Mouse (Mus musculus) neural tube, embryonic 15.5 days (tissue): ENCODE measurements around the gene Ror1. TPM values are rescaled to one million over a fixed set of nuclear protein-coding genes. Genes with fewer than 3 reads are reported as not detected.

Experiments used
- ATAC-seq: fragments of 200-750 bp; cut with Nextera tagmentation; 2 replicates; pipeline ENCODE4 v1.8.0; 2017; ENCODE audit warnings: mild to moderate bottlenecking, moderate TSS enrichment, moderate library complexity; ENCODE audit not compliant: low FRiP score
- H3K27ac ChIP-seq: fragments of 300-500 bp; sonication (generic); replicated peaks from 2 replicates; pipeline ENCODE4 v1.5.1; 2015; ENCODE audit warnings: mild to moderate bottlenecking, inconsistent platforms
- H3K27me3 ChIP-seq: fragments of 300-500 bp; sonication (generic); replicated peaks from 2 replicates; pipeline ENCODE4 v1.6.1; 2015; ENCODE audit warnings: inconsistent platforms
- H3K36me3 ChIP-seq: fragments of 300-500 bp; sonication (generic); 2 replicates; pipeline ENCODE4 v1.6.1; 2015; ENCODE audit warnings: inconsistent platforms
- H3K4me1 ChIP-seq: fragments of 300-500 bp; sonication (generic); 2 replicates; pipeline ENCODE4 v1.6.1; 2015; ENCODE audit warnings: inconsistent platforms
- H3K4me2 ChIP-seq: fragments of 300-500 bp; sonication (generic); 2 replicates; pipeline ENCODE4 v1.6.1; 2015; ENCODE audit warnings: inconsistent platforms, mild to moderate bottlenecking, moderate library complexity
- H3K4me3 ChIP-seq: fragments of 300-500 bp; sonication (generic); replicated peaks from 2 replicates; pipeline ENCODE4 v1.5.1; 2015; ENCODE audit warnings: mild to moderate bottlenecking, inconsistent platforms
- H3K9ac ChIP-seq: fragments of 300-500 bp; sonication (generic); replicated peaks from 2 replicates; pipeline ENCODE4 v1.6.1; 2015; ENCODE audit warnings: mild to moderate bottlenecking, inconsistent platforms
- H3K9me3 ChIP-seq: fragments of 300-500 bp; sonication (generic); replicated peaks from 2 replicates; pipeline ENCODE4 v1.6.1; 2016; ENCODE audit warnings: inconsistent platforms
- WGBS: fragments of 180-500 bp; shearing (Covaris S2); methylation state at CpG from one replicate; pipeline ENCODE4 v1.1.7; 2015; ENCODE audit warnings: mixed read lengths; 5-methylcytosine and 5-hydroxymethylcytosine counted together
- polyA plus RNA-seq: library from polyadenylated mRNA; unstranded; fragments of >200 nt; fragmentation: Nextera tagmentation; extraction: Ambion mirVana; gene quantifications from 2 replicates; pipeline ENCODE4 v1.2.1, GENCODE M21; 2015

Ror1 gene
- polyA plus RNA-seq, 1 experiment from 2014 or later, result 1.2 TPM

- H3K27ac ChIP-seq, result no peak overlapping the region
- no peak overlapping the region for H3K4me3 ChIP-seq
- H3K4me1 ChIP-seq, result no peaks in the 10 kb centered on the region
- no peaks in the 10 kb centered on the region for H3K27me3 ChIP-seq
- no peaks in the 10 kb centered on the region for H3K36me3 ChIP-seq
- WGBS, result 76% methylated on average over 5 of the region's 5 CpGs
- H3K9ac ChIP-seq, result no peak overlapping the region
- H3K9me3 ChIP-seq, result no peaks in the 10 kb centered on the region
- no peak for ATAC-seq
- H3K4me2 ChIP-seq, result no peak overlapping the region
These were observed 100.7 kb downstream of the Ror1 start for GRCm38 (mm10) chr4:100196255-100196793.

- Histone ChIP-seq H3K4me2 (no peak overlapping the region), H3K4me1 (no peaks in the 10 kb centered on the region), H3K9me3 (no peaks in the 10 kb centered on the region), H3K9ac (no peak overlapping the region), H3K27me3 (no peaks in the 10 kb centered on the region), H3K36me3 (no peaks in the 10 kb centered on the region), H3K27ac (no peak overlapping the region), H3K4me3 (no peak overlapping the region)
- ATAC-seq, result no peak
- WGBS, result 78% methylated on average over 2 of the region's 2 CpGs
These were observed 102.7 kb downstream of the Ror1 start for GRCm38 (mm10) chr4:100198275-100198674.

GRCm38 (mm10) chr4:100201322-100201721 is 105.7 kb downstream of the Ror1 start:
- Histone ChIP-seq H3K4me3 (no peak overlapping the region), H3K4me2 (no peak overlapping the region), H3K4me1 (no peaks in the 10 kb centered on the region), H3K9ac (no peak overlapping the region), H3K27ac (no peak overlapping the region), H3K27me3 (no peaks in the 10 kb centered on the region), H3K36me3 (no peaks in the 10 kb centered on the region), H3K9me3 (no peaks in the 10 kb centered on the region)
- 21% methylated on average over 2 of the region's 2 CpGs for WGBS
- ATAC-seq, result no peak

GRCm38 (mm10) chr4:100203066-100203465 is 107.5 kb downstream of the Ror1 start:
- 83% methylated on average over 5 of the region's 5 CpGs for WGBS
- H3K4me3 ChIP-seq, result no peak overlapping the region

GRCm38 (mm10) chr4:100203688-100204087 is 108.1 kb downstream of the Ror1 start:
- WGBS, result 77% methylated on average over 5 of the region's 5 CpGs
- H3K9ac ChIP-seq, result no peak overlapping the region
- no peak overlapping the region for H3K27ac ChIP-seq
- no peaks in the 10 kb centered on the region for H3K36me3 ChIP-seq
- no peak overlapping the region for H3K4me2 ChIP-seq
- H3K4me1 ChIP-seq, result no peaks in the 10 kb centered on the region
- H3K4me3 ChIP-seq, result no peak overlapping the region
- H3K27me3 ChIP-seq, result no peaks in the 10 kb centered on the region
- H3K9me3 ChIP-seq, result no peaks in the 10 kb centered on the region
- no peak for ATAC-seq

More at GRCm38 (mm10) chr4:100203066-100203465, 107.5 kb downstream of the Ror1 start:
- Histone ChIP-seq H3K36me3 (no peaks in the 10 kb centered on the region), H3K4me2 (no peak overlapping the region), H3K27ac (no peak overlapping the region), H3K9ac (no peak overlapping the region), H3K9me3 (no peaks in the 10 kb centered on the region), H3K4me1 (no peaks in the 10 kb centered on the region), H3K27me3 (no peaks in the 10 kb centered on the region)
- ATAC-seq, result no peak

GRCm38 (mm10) chr4:100204381-100204780 is 108.8 kb downstream of the Ror1 start:
- Histone ChIP-seq H3K36me3 (no peaks in the 10 kb centered on the region), H3K9ac (no peak overlapping the region), H3K9me3 (no peaks in the 10 kb centered on the region), H3K27me3 (no peaks in the 10 kb centered on the region), H3K4me1 (no peaks in the 10 kb centered on the region), H3K27ac (no peak overlapping the region), H3K4me2 (no peak overlapping the region), H3K4me3 (no peak overlapping the region)
- 83% methylated on average over 12 of the region's 12 CpGs for WGBS
- ATAC-seq, result no peak

GRCm38 (mm10) chr4:100208081-100208480 is 112.5 kb downstream of the Ror1 start:
- no peak for ATAC-seq

GRCm38 (mm10) chr4:100209106-100209505 is 113.5 kb downstream of the Ror1 start:
- ATAC-seq, result no peak
- Histone ChIP-seq H3K9ac (no peak overlapping the region), H3K4me1 (no peaks in the 10 kb centered on the region), H3K27me3 (no peaks in the 10 kb centered on the region), H3K4me2 (no peak overlapping the region), H3K27ac (no peak overlapping the region), H3K36me3 (no peaks in the 10 kb centered on the region), H3K4me3 (no peak overlapping the region), H3K9me3 (no peaks in the 10 kb centered on the region)
- 60% methylated on average over 4 of the region's 4 CpGs for WGBS

More at GRCm38 (mm10) chr4:100208081-100208480, 112.5 kb downstream of the Ror1 start:
- no peak overlapping the region for H3K27ac ChIP-seq
- no peaks in the 10 kb centered on the region for H3K36me3 ChIP-seq
- no peak overlapping the region for H3K4me2 ChIP-seq
- H3K27me3 ChIP-seq, result no peaks in the 10 kb centered on the region
- H3K9ac ChIP-seq, result no peak overlapping the region
- H3K4me3 ChIP-seq, result no peak overlapping the region
- no peaks in the 10 kb centered on the region for H3K4me1 ChIP-seq
- H3K9me3 ChIP-seq, result no peaks in the 10 kb centered on the region
- WGBS, result 84% methylated on average over 4 of the region's 4 CpGs

- no peak overlapping the region for H3K9ac ChIP-seq
- no peaks in the 10 kb centered on the region for H3K9me3 ChIP-seq
- no peak for ATAC-seq
- no peak overlapping the region for H3K4me2 ChIP-seq
- no peaks in the 10 kb centered on the region for H3K27me3 ChIP-seq
- H3K4me3 ChIP-seq, result no peak overlapping the region
- no peaks in the 10 kb centered on the region for H3K4me1 ChIP-seq
- no peaks in the 10 kb centered on the region for H3K36me3 ChIP-seq
- WGBS, result 83% methylated on average over 4 of the region's 4 CpGs
- H3K27ac ChIP-seq, result no peak overlapping the region
These were observed 115.7 kb downstream of the Ror1 start for GRCm38 (mm10) chr4:100211331-100211730.

GRCm38 (mm10) chr4:100214324-100215215 is 119.0 kb downstream of the Ror1 start:
- Histone ChIP-seq H3K4me2 (no peak overlapping the region), H3K4me1 (no peaks in the 10 kb centered on the region), H3K27ac (no peak overlapping the region), H3K4me3 (no peak overlapping the region), H3K9ac (no peak overlapping the region), H3K36me3 (no peaks in the 10 kb centered on the region), H3K27me3 (no peaks in the 10 kb centered on the region), H3K9me3 (no peaks in the 10 kb centered on the region)
- WGBS, result 70% methylated on average over 13 of the region's 13 CpGs
- ATAC-seq, result no peak

GRCm38 (mm10) chr4:100216587-100216986 is 121.0 kb downstream of the Ror1 start:
- H3K9ac ChIP-seq, result no peak overlapping the region
- H3K36me3 ChIP-seq, result no peaks in the 10 kb centered on the region
- H3K4me2 ChIP-seq, result no peak overlapping the region
- no peak for ATAC-seq
- H3K27ac ChIP-seq, result no peak overlapping the region
- 73% methylated on average over 3 of the region's 3 CpGs for WGBS
- H3K27me3 ChIP-seq, result no peaks in the 10 kb centered on the region
- no peak overlapping the region for H3K4me3 ChIP-seq
- H3K4me1 ChIP-seq, result no peaks in the 10 kb centered on the region
- H3K9me3 ChIP-seq, result no peaks in the 10 kb centered on the region

GRCm38 (mm10) chr4:100219026-100219425 is 123.4 kb downstream of the Ror1 start:
- Histone ChIP-seq H3K4me1 (no peaks in the 10 kb centered on the region), H3K9me3 (no peaks in the 10 kb centered on the region), H3K27ac (no peak overlapping the region), H3K9ac (no peak overlapping the region), H3K36me3 (no peaks in the 10 kb centered on the region), H3K4me3 (no peak overlapping the region), H3K27me3 (no peaks in the 10 kb centered on the region), H3K4me2 (no peak overlapping the region)
- 78% methylated on average over 4 of the region's 4 CpGs for WGBS
- ATAC-seq, result no peak
